Mouse (Mus musculus) heart, adult 2 months (tissue): ENCODE measurements around the gene Prpf31. TPM values are rescaled to one million over a fixed set of nuclear protein-coding genes. Genes with fewer than 3 reads are reported as not detected.

Source experiments
- DNase-seq, 2 experiments: peaks; one replicate each; pipeline ENCODE4 v3.0.0; 2021
- H3K27ac ChIP-seq: fragments of 200-600 bp; 2 replicates; pipeline ENCODE4 v1.8.1; 2022
- H3K27me3 ChIP-seq: fragments of 200-500 bp; 2 replicates; pipeline ENCODE4 v1.6.1; 2012; ENCODE audit warnings: mild to moderate bottlenecking, low read length, inconsistent platforms, mixed read lengths; ENCODE audit not compliant: control insufficient read depth, insufficient read depth
- H3K36me3 ChIP-seq: fragments of 200-500 bp; 2 replicates; pipeline ENCODE4 v1.6.1; 2012; ENCODE audit warnings: low read length, inconsistent platforms; ENCODE audit not compliant: control insufficient read depth, insufficient read depth
- H3K4me1 ChIP-seq: fragments of 200-500 bp; 2 replicates; pipeline ENCODE4 v1.6.1; 2011; ENCODE audit warnings: low read length; ENCODE audit not compliant: control insufficient read depth, insufficient read depth
- H3K4me3 ChIP-seq: fragments of 200-600 bp; 2 replicates; pipeline ENCODE4 v1.8.1; 2022
- H3K79me2 ChIP-seq: fragments of 200-500 bp; replicated peaks from 2 replicates; pipeline ENCODE4 v1.6.1; 2012; ENCODE audit warnings: mild to moderate bottlenecking, inconsistent platforms, low read length, moderate library complexity, mixed read lengths; ENCODE audit not compliant: control insufficient read depth, insufficient read depth
- H3K9ac ChIP-seq: fragments of 200-500 bp; 2 replicates; pipeline ENCODE4 v1.6.1; 2012; ENCODE audit warnings: low read depth, mild to moderate bottlenecking, control low read depth, inconsistent platforms, low read length, mixed read lengths
- CTCF ChIP-seq: fragments of 200-600 bp; IDR thresholded peaks from 2 replicates; pipeline ENCODE4 v1.8.1; 2022; ENCODE audit warnings: antibody characterized with exemption, mild to moderate bottlenecking, moderate library complexity
- EP300 ChIP-seq: fragments of 200-500 bp; IDR thresholded peaks from 2 replicates; pipeline ENCODE4 v1.6.1; 2011; ENCODE audit warnings: low read depth, low read length, control low read depth; ENCODE audit not compliant: insufficient read depth
- POLR2A ChIP-seq: fragments of 200-500 bp; IDR thresholded peaks from 2 replicates; pipeline ENCODE4 v1.6.1; 2011; ENCODE audit warnings: mild to moderate bottlenecking, low read depth, low read length, control low read depth; ENCODE audit not compliant: insufficient read depth
- WGBS: fragments of 180-500 bp; shearing (Covaris S2); methylation state at CpG from one replicate; pipeline ENCODE4 v1.1.7; 2018; 5-methylcytosine and 5-hydroxymethylcytosine counted together
- intact Hi-C: fragments of 180-260 bp; cut with DNase I; formaldehyde crosslinking; loops from one replicate; pipeline ENCODE4 v1.15.1; 2025
- polyA plus RNA-seq: library from polyadenylated mRNA; depleted of rRNA; stranded (reverse); fragments of >200 nt; gene quantifications from 2 replicates; pipeline ENCODE4 v1.2.3, GENCODE M21; 2012
- total RNA-seq, 2 experiments: library from RNA; stranded (reverse); gene quantifications; 2 replicates each; pipeline ENCODE4 v1.2.3; 2021

Prpf31 gene
- total and polyA plus RNA-seq, 3 experiments = 21.5 to 24.4 (median 24.1) TPM

DNA sequence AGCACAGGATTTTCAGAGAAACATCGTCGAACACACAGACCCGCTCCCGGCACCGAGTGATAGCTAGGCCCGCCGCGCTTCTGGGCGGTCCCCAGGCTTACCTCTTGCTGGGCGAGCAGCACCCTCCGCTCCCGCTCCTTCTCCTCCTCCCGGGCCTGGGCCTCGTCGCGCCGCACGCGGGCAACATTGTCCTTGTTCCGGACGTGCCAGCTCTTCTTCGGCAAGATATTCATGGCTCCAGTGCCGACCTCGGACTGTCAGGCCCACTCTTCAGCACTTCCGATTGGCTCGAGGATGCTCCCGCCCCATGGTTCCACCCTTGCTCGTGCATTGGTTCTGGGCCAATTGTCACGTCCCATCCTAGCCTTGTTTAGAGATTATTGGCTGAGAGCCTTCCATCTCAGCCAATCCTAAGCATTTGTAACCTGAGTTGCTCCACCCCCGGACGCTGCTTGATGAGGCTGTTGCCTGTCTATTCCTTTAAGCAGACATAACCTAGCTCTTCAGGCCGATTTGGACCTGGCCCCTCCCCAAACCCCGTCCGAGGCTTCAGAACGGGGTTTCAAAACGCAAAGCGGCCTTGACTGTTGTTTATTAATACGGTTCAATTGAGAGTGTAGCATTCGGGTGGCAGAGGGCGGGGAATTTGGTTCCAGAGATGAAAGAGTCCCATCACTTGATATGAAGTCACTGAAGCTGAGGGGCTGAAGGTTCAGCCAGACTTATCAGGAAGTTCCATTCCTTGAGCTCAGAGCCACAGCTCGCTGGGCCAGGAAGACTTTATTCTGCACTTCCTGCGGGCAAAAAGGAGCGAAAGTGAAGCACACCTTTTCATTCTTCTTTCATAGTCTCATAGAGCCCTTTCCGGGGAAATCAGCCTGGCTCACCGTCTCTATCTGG lies 35.7 kb downstream of the Prpf31 start, which contains the start of gene Leng1:
Gene Leng1 (minus strand): TSS at position 626 of the 900 bp plus-strand sequence.
- intact Hi-C loops = loop anchor here (1.0 kb wide), 1 partner anchor 27 kb away; the partner anchor contains the start of gene Tsen34
- no peak for TF ChIP-seq CTCF
- TF ChIP-seq POLR2A = peak; percentile 98
- TF ChIP-seq EP300 = peak; percentile 65
- 1% methylated on average over 45 of the region's 45 CpGs for WGBS

DNA sequence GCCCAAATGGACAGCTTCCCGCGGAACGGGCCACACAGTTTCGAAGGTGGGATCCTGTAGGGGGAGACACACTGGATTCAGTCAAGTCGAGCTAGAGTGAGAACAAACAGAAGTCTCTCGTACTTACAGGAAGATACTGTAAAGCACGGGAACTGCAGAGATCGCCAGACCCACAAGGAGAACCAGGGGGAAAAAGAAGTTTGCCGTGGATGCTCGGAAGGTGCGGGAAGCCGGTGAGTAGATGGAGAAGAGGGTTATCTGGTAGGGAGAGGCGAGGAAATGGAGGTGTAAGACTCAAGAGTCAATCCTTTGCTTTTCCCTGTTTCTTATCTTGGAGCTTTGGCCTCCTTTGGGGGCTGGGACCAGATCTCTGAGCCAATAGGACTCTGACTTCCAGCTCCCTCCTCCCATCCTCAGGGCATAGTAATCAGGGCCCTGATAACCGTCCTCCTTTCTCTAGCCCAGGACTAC lies 37.2 kb downstream of the Prpf31 start:
- no peaks in the 10 kb centered on the region for H3K27me3 ChIP-seq
- H3K79me2 ChIP-seq = no peaks in the 10 kb centered on the region; the same call in 1 of the 2 replicates
- DNase-seq = no peak
- H3K4me3 ChIP-seq = no peak overlapping the region
- H3K4me1 ChIP-seq = peaks cover 4% of the 10 kb centered on the region; the same call in 1 of the 2 replicates
- H3K27ac ChIP-seq = no peak overlapping the region
- H3K9ac ChIP-seq = no peak overlapping the region
- 23% methylated on average over 14 of the region's 14 CpGs for WGBS
- TF ChIP-seq POLR2A (no peak), CTCF (peak; percentile 38)
- intact Hi-C loops = no loop called here
- peaks cover 3% of the 10 kb centered on the region; the same call in 1 of the 2 replicates for H3K36me3 ChIP-seq

More for the DNA sequence above, 35.7 kb downstream of the Prpf31 start, which contains the start of gene Leng1:
- Histone ChIP-seq H3K27me3 (no peaks in the 10 kb centered on the region), H3K27ac (peak within 1 kb of the TSS; percentile 96), H3K79me2 (no peaks in the 10 kb centered on the region; the same call in 1 of the 2 replicates), H3K4me3 (peak within 1 kb of the TSS; percentile 76), H3K4me1 (peaks cover 4% of the 10 kb centered on the region; the same call in 1 of the 2 replicates), H3K36me3 (peaks cover 3% of the 10 kb centered on the region; the same call in 1 of the 2 replicates), H3K9ac (peak within 1 kb of the TSS; percentile 84)
- peak; percentile 94 to 98 for DNase-seq

DNA sequence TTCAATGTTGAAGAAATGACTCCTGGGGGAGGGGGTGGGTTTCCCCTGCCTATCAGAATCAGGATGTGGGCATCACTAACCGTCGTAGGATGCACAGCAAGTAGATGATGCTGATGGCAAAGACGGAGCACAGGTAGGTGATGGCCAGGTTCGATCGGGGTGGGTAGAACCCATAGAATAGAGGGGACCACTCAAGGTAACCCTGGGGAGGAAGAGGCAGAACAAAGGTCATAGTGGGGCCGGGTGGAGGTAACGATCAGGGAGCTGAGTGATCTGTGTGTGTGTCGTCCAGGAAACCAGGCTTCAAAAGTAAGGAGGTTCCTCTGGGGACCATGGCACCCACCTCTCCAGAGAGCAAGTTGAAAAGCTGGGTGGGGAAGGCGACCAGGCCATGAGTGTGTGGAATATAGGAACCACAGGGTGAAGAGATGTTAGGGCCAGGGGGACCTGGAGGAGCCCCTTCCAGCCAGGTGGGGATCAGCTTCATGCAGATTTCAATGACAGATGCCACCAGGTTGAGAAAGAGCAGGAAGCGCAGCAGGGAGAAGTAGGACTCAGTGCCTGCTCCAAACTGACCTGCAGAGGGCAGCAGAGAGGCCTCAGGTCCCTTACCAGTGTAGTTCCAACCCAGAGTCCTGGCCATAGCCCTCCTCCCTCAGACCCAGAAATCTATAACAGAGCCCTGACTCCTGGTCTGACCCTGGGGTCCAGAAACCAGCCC lies 44.9 kb downstream of the Prpf31 start:
- H3K36me3 ChIP-seq = no peaks in the 10 kb centered on the region
- 66% methylated on average over 10 of the region's 10 CpGs for WGBS
- no peaks in the 10 kb centered on the region for H3K4me1 ChIP-seq
- H3K9ac ChIP-seq = no peak overlapping the region
- H3K27me3 ChIP-seq = no peaks in the 10 kb centered on the region
- intact Hi-C loops = loop anchor here (5.0 kb wide), 1 partner anchor 67 kb away; no protein-coding TSS in a partner anchor
- peak; percentile 77 to 84 for DNase-seq
- H3K27ac ChIP-seq = no peak overlapping the region
- TF ChIP-seq CTCF (peak; percentile 99), EP300 (no peak)
- no peak overlapping the region for H3K4me3 ChIP-seq
- no peaks in the 10 kb centered on the region for H3K79me2 ChIP-seq

DNA sequence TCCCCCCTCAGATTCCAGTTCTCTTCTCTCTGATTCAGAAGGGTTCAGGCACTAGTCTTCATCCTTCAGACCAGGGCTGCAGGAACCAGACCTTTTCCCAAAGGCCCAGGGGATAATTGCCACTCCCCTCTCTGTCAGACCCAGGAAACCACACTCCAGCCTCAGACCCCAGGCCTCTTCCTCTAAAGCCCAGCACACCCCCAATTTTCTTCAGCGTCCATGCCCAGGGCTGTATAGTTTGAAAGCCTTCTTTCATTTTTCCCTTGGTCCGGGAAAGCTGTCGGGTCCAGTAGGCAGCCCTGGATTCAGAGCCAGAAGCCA lies 45.4 kb downstream of the Prpf31 start:
- Histone ChIP-seq H3K27me3 (no peaks in the 10 kb centered on the region), H3K4me1 (no peaks in the 10 kb centered on the region), H3K79me2 (no peaks in the 10 kb centered on the region), H3K4me3 (no peak overlapping the region), H3K9ac (no peak overlapping the region), H3K36me3 (no peaks in the 10 kb centered on the region), H3K27ac (no peak overlapping the region)
- no peak for DNase-seq
- no peak for TF ChIP-seq POLR2A
- no peak for TF ChIP-seq EP300
- TF ChIP-seq CTCF = no peak
- WGBS = 80% methylated on average over 3 of the region's 3 CpGs
- intact Hi-C loops = loop anchor here (5.0 kb wide), 1 partner anchor 68 kb away; no protein-coding TSS in a partner anchor

DNA sequence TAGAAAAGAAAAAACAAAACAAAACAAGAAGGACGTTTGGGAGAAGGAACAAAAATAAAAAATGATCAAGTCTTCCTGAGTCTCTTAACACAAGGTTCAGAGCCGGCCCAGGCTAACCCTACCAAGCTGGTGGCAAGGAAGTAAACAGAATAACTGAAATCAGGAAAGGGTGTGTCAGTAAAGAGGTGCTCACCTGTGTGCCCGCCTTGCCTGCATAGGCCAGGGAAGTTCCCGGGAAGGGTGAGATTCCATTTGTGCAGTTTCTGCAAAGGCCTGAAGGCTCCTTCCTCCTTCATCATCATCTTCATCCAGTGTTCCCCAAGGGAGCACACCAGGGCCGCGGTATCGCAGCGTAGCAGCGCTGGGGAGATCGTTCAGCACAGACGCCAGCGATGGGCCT lies 46.6 kb downstream of the Prpf31 start:
- no peak for DNase-seq
- WGBS = 84% methylated on average over 12 of the region's 12 CpGs
- intact Hi-C loops = loop anchor here (5.0 kb wide), 1 partner anchor 69 kb away; no protein-coding TSS in a partner anchor
- TF ChIP-seq CTCF (no peak), POLR2A (no peak), EP300 (no peak)
- no peak overlapping the region for H3K27ac ChIP-seq
- H3K27me3 ChIP-seq = no peaks in the 10 kb centered on the region
- no peaks in the 10 kb centered on the region for H3K79me2 ChIP-seq
- H3K36me3 ChIP-seq = no peaks in the 10 kb centered on the region
- H3K9ac ChIP-seq = no peak overlapping the region
- H3K4me3 ChIP-seq = no peak overlapping the region
- H3K4me1 ChIP-seq = no peaks in the 10 kb centered on the region
